Mouse (Mus musculus) stomach, postnatal 0 days (tissue): Measurements from ENCODE around the gene Ap3b1.

Source experiments
- CTCF ChIP-seq: IDR thresholded peaks from 2 replicates; pipeline ENCODE4 v1.5.1; 2016; ENCODE audit warnings: antibody characterized with exemption, low read depth, mild to moderate bottlenecking, moderate library complexity
- EP300 ChIP-seq: optimal IDR thresholded peaks from 2 replicates; pipeline ENCODE3; 2016; ENCODE audit warnings: antibody characterized with exemption

DNA sequence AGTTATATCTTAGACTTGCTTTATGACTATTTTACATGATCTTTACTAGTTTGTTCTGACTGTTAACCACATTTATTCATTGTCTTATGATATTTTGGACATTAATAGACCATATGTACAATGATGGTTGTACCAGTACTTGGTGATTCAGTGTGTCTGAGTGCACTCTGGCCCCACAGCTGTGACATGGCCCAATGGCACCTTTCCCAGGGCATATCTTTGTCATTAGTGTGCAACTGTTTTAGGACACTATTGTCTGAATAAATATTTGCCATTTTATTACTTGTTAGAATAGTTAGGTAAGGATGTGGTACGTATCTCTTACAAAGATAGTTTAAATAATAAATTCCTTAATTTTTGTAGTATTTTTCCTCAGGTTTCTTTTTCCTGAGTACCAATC, 109.8 kb downstream of the Ap3b1 start:
- TF ChIP-seq CTCF (no peak), EP300 (no peak)
